Mouse (Mus musculus) testis, adult 2 months (tissue): Measurements from ENCODE around the gene Psrc1.

Experiments
- CTCF ChIP-seq: fragments of 200-500 bp; IDR thresholded peaks from 2 replicates; pipeline ENCODE4 v1.5.1; 2012; ENCODE audit warnings: low read depth, mild to moderate bottlenecking, inconsistent platforms, low read length, moderate library complexity; ENCODE audit not compliant: control insufficient read depth, insufficient read depth, insufficient replicate concordance
- POLR2A ChIP-seq: fragments of 200-500 bp; IDR thresholded peaks from 2 replicates; pipeline ENCODE4 v1.6.1; 2012; ENCODE audit warnings: low read depth, mild to moderate bottlenecking, inconsistent platforms, low read length, moderate library complexity; ENCODE audit not compliant: control insufficient read depth

DNA sequence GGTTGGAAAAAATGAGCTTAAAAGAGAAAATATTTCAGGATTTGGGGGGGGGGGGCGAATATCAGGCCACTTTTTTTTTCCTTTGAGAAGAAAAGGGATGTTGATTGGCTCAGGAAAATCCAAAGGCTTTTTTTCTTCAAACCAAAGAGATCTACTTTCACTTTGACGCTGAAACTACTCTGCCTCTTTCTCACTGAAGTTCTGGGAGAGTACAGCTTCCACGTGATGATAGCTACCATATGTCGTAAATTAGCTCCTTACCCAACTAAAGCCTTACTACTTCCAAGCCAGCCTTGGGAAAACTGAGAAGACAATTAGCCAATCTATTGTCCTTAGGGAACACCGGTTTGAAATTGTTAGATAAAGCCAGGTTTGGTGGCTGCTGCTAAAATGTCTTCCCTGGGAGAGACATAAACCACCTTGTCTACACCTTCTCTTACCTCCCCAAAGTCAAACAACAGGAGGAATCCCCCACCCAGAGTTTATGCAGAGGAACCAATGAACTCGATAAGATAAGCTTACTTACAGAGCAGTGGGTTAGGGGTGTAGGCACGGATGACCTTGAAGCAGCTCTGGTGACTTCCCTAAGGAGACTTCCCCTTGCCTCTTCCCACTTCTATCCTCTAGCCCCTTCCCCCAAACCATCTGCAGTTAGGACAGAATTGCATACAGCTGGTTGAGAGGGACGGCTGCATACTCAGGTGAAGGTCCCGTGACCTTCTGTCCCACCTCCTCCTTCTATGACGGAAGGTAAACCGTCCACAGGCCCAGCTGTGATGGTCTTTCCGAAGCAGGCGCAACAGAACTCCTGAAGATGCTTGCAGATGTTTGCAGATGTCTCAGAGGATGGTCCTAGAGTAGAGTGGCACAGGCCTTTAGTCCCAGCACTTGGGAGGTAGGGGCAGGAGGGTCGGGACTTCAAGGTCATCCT, 1.4 kb upstream of the Psrc1 start:
- TF ChIP-seq CTCF (no peak), POLR2A (no peak)
